Mouse (Mus musculus): Measurements from ENCODE around the gene Wnt5b. TPM values are rescaled to one million over a fixed set of nuclear protein-coding genes. Genes with fewer than 3 reads are reported as not detected.

Wnt5b gene
- polyA plus RNA-seq, 1 experiment from 2014 or later = 8.9 TPM

- 75% methylated on average over 4 of the region's 4 CpGs for WGBS
- no peaks in the 10 kb centered on the region for H3K9me3 ChIP-seq (replicated peaks)
- H3K4me3 ChIP-seq = no peak overlapping the region
- peaks cover 19% of the 10 kb centered on the region for H3K4me1 ChIP-seq (replicated peaks)
- no peak overlapping the region for H3K9ac ChIP-seq
- H3K27ac ChIP-seq (ENCODE audit: poor library complexity, severe bottlenecking) = no peak overlapping the region
- H3K36me3 ChIP-seq = no peaks in the 10 kb centered on the region
- H3K4me2 ChIP-seq = no peak overlapping the region
- no peaks in the 10 kb centered on the region for H3K27me3 ChIP-seq (replicated peaks)
- ATAC-seq (ENCODE audit: insufficient number of reproducible peaks, low FRiP score) = no peak
Measured at GRCm38 (mm10) chr6:119473992-119474391, 70.2 kb downstream of the Wnt5b start.

GRCm38 (mm10) chr6:119473446-119473845, 70.7 kb downstream of the Wnt5b start:
- Histone ChIP-seq H3K4me3 (no peak overlapping the region), H3K27me3 (replicated peaks) (no peaks in the 10 kb centered on the region), H3K4me1 (replicated peaks) (peaks cover 19% of the 10 kb centered on the region), H3K4me2 (no peak overlapping the region), H3K27ac (ENCODE audit: poor library complexity, severe bottlenecking) (no peak overlapping the region), H3K36me3 (no peaks in the 10 kb centered on the region), H3K9me3 (replicated peaks) (no peaks in the 10 kb centered on the region), H3K9ac (no peak overlapping the region)
- no peak for ATAC-seq (ENCODE audit: insufficient number of reproducible peaks, low FRiP score)
- WGBS = 46% methylated on average over 7 of the region's 7 CpGs

- Histone ChIP-seq H3K36me3 (no peaks in the 10 kb centered on the region), H3K4me1 (replicated peaks) (peaks cover 21% of the 10 kb centered on the region), H3K27ac (ENCODE audit: poor library complexity, severe bottlenecking) (no peak overlapping the region), H3K9me3 (replicated peaks) (no peaks in the 10 kb centered on the region), H3K4me2 (no peak overlapping the region), H3K4me3 (no peak overlapping the region), H3K27me3 (replicated peaks) (no peaks in the 10 kb centered on the region), H3K9ac (no peak overlapping the region)
- WGBS = 78% methylated on average over 3 of the region's 3 CpGs
- ATAC-seq (ENCODE audit: insufficient number of reproducible peaks, low FRiP score) = no peak
Measured at GRCm38 (mm10) chr6:119472705-119473104, 71.4 kb downstream of the Wnt5b start.

- Histone ChIP-seq H3K4me2 (no peak overlapping the region), H3K27ac (ENCODE audit: poor library complexity, severe bottlenecking) (no peak overlapping the region), H3K9ac (no peak overlapping the region), H3K36me3 (no peaks in the 10 kb centered on the region), H3K4me3 (no peak overlapping the region), H3K27me3 (replicated peaks) (no peaks in the 10 kb centered on the region), H3K4me1 (replicated peaks) (peaks cover 24% of the 10 kb centered on the region), H3K9me3 (replicated peaks) (no peaks in the 10 kb centered on the region)
- ATAC-seq (ENCODE audit: insufficient number of reproducible peaks, low FRiP score) = no peak
- 33% methylated on average over 5 of the region's 5 CpGs for WGBS
Measured at GRCm38 (mm10) chr6:119472135-119472534, 72.0 kb downstream of the Wnt5b start.

GRCm38 (mm10) chr6:119470777-119471176, 73.4 kb downstream of the Wnt5b start:
- Histone ChIP-seq H3K36me3 (no peaks in the 10 kb centered on the region), H3K4me3 (no peak overlapping the region), H3K4me1 (replicated peaks) (peaks cover 26% of the 10 kb centered on the region), H3K4me2 (no peak overlapping the region), H3K9me3 (replicated peaks) (no peaks in the 10 kb centered on the region), H3K27ac (ENCODE audit: poor library complexity, severe bottlenecking) (no peak overlapping the region), H3K9ac (no peak overlapping the region), H3K27me3 (replicated peaks) (no peaks in the 10 kb centered on the region)
- WGBS = 83% methylated on average over 3 of the region's 3 CpGs
- no peak for ATAC-seq (ENCODE audit: insufficient number of reproducible peaks, low FRiP score)

GRCm38 (mm10) chr6:119467785-119468059, 76.4 kb downstream of the Wnt5b start:
- peaks cover 17% of the 10 kb centered on the region for H3K4me1 ChIP-seq (replicated peaks)
- H3K9ac ChIP-seq = peak overlapping the region; percentile 58; the same call in 1 of the 2 replicates
- H3K4me3 ChIP-seq = no peak overlapping the region
- no peak for ATAC-seq (ENCODE audit: insufficient number of reproducible peaks, low FRiP score)
- H3K9me3 ChIP-seq (replicated peaks) = no peaks in the 10 kb centered on the region
- H3K27ac ChIP-seq (ENCODE audit: poor library complexity, severe bottlenecking) = peak overlapping the region; percentile 88
- WGBS = 71% methylated on average over 2 of the region's 2 CpGs
- H3K36me3 ChIP-seq = no peaks in the 10 kb centered on the region
- H3K27me3 ChIP-seq (replicated peaks) = no peaks in the 10 kb centered on the region
- no peak overlapping the region for H3K4me2 ChIP-seq

GRCm38 (mm10) chr6:119466921-119467784, 77.0 kb downstream of the Wnt5b start:
- Histone ChIP-seq H3K36me3 (no peaks in the 10 kb centered on the region), H3K27ac (ENCODE audit: poor library complexity, severe bottlenecking) (peak overlapping the region; percentile 88), H3K4me1 (replicated peaks) (peaks cover 17% of the 10 kb centered on the region), H3K4me3 (no peak overlapping the region), H3K4me2 (no peak overlapping the region), H3K9me3 (replicated peaks) (no peaks in the 10 kb centered on the region), H3K9ac (peak overlapping the region; percentile 58; the same call in 1 of the 2 replicates), H3K27me3 (replicated peaks) (no peaks in the 10 kb centered on the region)
- ATAC-seq (ENCODE audit: insufficient number of reproducible peaks, low FRiP score) = no peak
- 35% methylated on average over 10 of the region's 10 CpGs for WGBS

GRCm38 (mm10) chr6:119466161-119466560, 78.0 kb downstream of the Wnt5b start:
- H3K4me1 ChIP-seq (replicated peaks) = peaks cover 17% of the 10 kb centered on the region
- ATAC-seq (ENCODE audit: insufficient number of reproducible peaks, low FRiP score) = no peak
- WGBS = 98% methylated on average over 1 of the region's 1 CpGs
- no peaks in the 10 kb centered on the region for H3K27me3 ChIP-seq (replicated peaks)
- H3K4me2 ChIP-seq = no peak overlapping the region
- H3K27ac ChIP-seq (ENCODE audit: poor library complexity, severe bottlenecking) = no peak overlapping the region
- no peak overlapping the region for H3K9ac ChIP-seq
- H3K9me3 ChIP-seq (replicated peaks) = no peaks in the 10 kb centered on the region
- no peak overlapping the region for H3K4me3 ChIP-seq
- no peaks in the 10 kb centered on the region for H3K36me3 ChIP-seq

- no peaks in the 10 kb centered on the region for H3K36me3 ChIP-seq
- no peak overlapping the region for H3K4me3 ChIP-seq
- H3K27me3 ChIP-seq (replicated peaks) = no peaks in the 10 kb centered on the region
- H3K27ac ChIP-seq (ENCODE audit: poor library complexity, severe bottlenecking) = no peak overlapping the region
- H3K9ac ChIP-seq = no peak overlapping the region
- ATAC-seq (ENCODE audit: insufficient number of reproducible peaks, low FRiP score) = no peak
- 79% methylated on average over 5 of the region's 5 CpGs for WGBS
- no peak overlapping the region for H3K4me2 ChIP-seq
- no peaks in the 10 kb centered on the region for H3K9me3 ChIP-seq (replicated peaks)
- H3K4me1 ChIP-seq (replicated peaks) = no peaks in the 10 kb centered on the region
Measured at GRCm38 (mm10) chr6:119460391-119460790, 83.8 kb downstream of the Wnt5b start.

GRCm38 (mm10) chr6:119459041-119459440, 85.1 kb downstream of the Wnt5b start:
- no peak overlapping the region for H3K4me3 ChIP-seq
- peaks cover 4% of the 10 kb centered on the region; the same call in 1 of the 2 replicates for H3K4me1 ChIP-seq (replicated peaks)
- no peak for ATAC-seq (ENCODE audit: insufficient number of reproducible peaks, low FRiP score)
- no peaks in the 10 kb centered on the region for H3K9me3 ChIP-seq (replicated peaks)
- H3K27me3 ChIP-seq (replicated peaks) = no peaks in the 10 kb centered on the region
- no peak overlapping the region for H3K4me2 ChIP-seq
- no peak overlapping the region for H3K27ac ChIP-seq (ENCODE audit: poor library complexity, severe bottlenecking)
- H3K36me3 ChIP-seq = no peaks in the 10 kb centered on the region
- 75% methylated on average over 4 of the region's 4 CpGs for WGBS
- H3K9ac ChIP-seq = no peak overlapping the region

- Histone ChIP-seq H3K27me3 (replicated peaks) (no peaks in the 10 kb centered on the region), H3K9me3 (replicated peaks) (no peaks in the 10 kb centered on the region), H3K27ac (ENCODE audit: poor library complexity, severe bottlenecking) (no peak overlapping the region), H3K36me3 (no peaks in the 10 kb centered on the region), H3K9ac (no peak overlapping the region), H3K4me3 (no peak overlapping the region), H3K4me1 (replicated peaks) (peaks cover 4% of the 10 kb centered on the region; the same call in 1 of the 2 replicates), H3K4me2 (no peak overlapping the region)
- whole genome bisulfite sequencing = 55% methylated on average over 8 of the region's 8 CpGs
- ATAC-seq (ENCODE audit: insufficient number of reproducible peaks, low FRiP score) = no peak
Measured at GRCm38 (mm10) chr6:119458166-119458565, 86.0 kb downstream of the Wnt5b start.
